Mouse (Mus musculus): ENCODE measurements around the gene Gm36245. TPM values are rescaled to one million over a fixed set of nuclear protein-coding genes. Genes with fewer than 3 reads are reported as not detected.
"Not testable (repeated sequence)": the region's sequence is repeated elsewhere in the genome, so short reads cannot be mapped to it uniquely, and the experiment has no call there.

Gm36245 gene
- polyA plus RNA-seq, 1 experiment from 2014 or later = not detected

DNA sequence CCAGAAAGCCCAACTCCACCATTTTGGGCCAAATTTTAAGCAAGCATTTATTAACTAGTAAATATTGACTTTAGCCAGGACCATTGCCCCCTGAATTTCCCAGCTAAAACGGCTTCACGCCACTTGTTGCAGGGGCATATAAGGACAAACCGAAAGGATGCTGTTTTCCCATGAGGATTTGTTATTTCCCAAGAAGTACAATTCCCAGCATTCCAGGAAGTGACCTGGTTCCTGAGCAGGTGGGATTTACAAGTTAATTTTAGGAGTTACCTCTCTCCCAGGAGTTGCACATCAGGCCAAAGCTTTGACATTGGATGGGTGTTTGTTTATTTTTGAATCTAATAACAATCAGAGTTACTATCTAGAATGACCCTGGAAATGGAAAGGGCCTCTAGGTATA, 7.0 kb downstream of the Gm36245 start:
- WGBS = 91% methylated on average over 3 of the region's 3 CpGs
- ATAC-seq (ENCODE audit: insufficient number of reproducible peaks, insufficient read depth, low FRiP score, low TSS enrichment, low read depth) = no peak
- no peak overlapping the region for H3K9ac ChIP-seq (replicated peaks)

DNA sequence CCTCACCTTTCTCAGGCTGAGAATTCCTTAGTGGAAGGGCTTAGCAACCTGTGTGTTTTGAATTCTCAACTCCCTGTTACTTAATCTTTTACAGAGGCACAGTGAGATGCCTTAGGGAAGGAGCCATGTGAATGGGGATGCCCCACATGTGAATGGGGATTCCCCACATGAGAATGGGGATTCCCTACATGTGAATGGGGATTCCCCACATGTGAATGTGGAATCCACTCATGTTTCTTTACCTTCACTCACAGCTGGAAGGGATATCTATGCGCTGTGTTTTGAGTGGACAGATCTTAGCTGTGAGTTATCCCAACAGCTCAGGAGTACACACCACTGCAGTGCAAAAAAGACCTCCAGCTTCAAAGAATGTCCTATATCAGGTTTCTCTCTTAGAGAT, 25.7 kb downstream of the Gm36245 start:
- Histone ChIP-seq H3K9me3 (no peaks in the 10 kb centered on the region), H3K4me2 (no peak overlapping the region), H3K4me3 (replicated peaks) (no peak overlapping the region), H3K4me1 (replicated peaks) (no peaks in the 10 kb centered on the region), H3K9ac (replicated peaks) (no peak overlapping the region), H3K27ac (no peak overlapping the region), H3K27me3 (no peaks in the 10 kb centered on the region), H3K36me3 (no peaks in the 10 kb centered on the region)
- ATAC-seq (ENCODE audit: insufficient number of reproducible peaks, insufficient read depth, low FRiP score, low TSS enrichment, low read depth) = no peak
- WGBS = 95% methylated on average over 1 of the region's 1 CpGs

More for the DNA sequence above, 7.0 kb downstream of the Gm36245 start:
- Histone ChIP-seq H3K9me3 (no peaks in the 10 kb centered on the region), H3K27ac (no peak overlapping the region), H3K4me2 (no peak overlapping the region), H3K27me3 (no peaks in the 10 kb centered on the region), H3K4me1 (replicated peaks) (no peaks in the 10 kb centered on the region), H3K36me3 (no peaks in the 10 kb centered on the region), H3K4me3 (replicated peaks) (no peak overlapping the region)

DNA sequence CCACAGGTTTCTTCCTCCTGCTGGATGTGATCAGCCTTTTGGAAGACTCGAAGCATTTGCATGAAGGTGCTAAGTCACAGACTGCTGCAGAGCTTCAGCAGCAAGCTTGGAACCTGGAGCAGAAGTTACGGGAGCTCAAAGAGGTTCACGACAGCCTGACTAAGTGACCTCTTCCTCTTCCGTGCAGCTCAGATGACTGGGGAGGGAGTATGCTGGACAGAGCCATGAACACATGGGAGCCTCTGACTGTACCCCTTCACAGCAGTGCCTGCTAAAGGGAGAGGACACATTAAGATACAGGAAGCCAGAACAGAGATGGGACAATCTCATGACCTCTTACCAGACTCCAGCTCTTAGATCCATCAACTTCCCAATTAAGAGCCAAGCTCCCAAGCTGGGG, 27.4 kb downstream of the Gm36245 start:
- H3K36me3 ChIP-seq; ATAC-seq (ENCODE audit: insufficient number of reproducible peaks, insufficient read depth, low FRiP score, low TSS enrichment, low read depth); H3K4me3 ChIP-seq (replicated peaks); H3K9me3 ChIP-seq; H3K27me3 ChIP-seq; H3K27ac ChIP-seq; H3K9ac ChIP-seq (replicated peaks); H3K4me2 ChIP-seq; H3K4me1 ChIP-seq (replicated peaks): not testable (repeated sequence)
- 67% methylated on average over 4 of the region's 4 CpGs for WGBS

DNA sequence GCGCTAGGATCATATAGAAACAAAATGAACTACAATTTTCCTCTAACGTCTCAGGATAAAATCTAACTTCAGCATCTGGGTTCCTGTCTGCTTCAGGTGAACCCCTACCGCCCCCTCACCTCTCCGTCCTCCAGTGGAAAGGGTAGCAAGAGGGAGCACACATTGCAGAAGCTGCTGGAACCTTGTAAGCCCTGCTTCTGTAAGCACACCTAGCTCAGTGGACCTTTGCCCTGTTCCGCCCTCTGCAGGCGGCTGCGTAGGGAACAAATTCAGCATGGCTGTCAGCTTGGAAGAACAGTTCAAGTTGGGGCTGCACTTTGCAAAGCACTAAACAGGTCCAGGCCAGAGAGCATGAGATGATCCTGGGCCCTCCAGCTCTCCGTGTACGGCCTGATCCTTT, 29.6 kb downstream of the Gm36245 start:
- not testable (repeated sequence) for H3K36me3 ChIP-seq; H3K27ac ChIP-seq; H3K27me3 ChIP-seq; H3K4me1 ChIP-seq (replicated peaks); H3K9me3 ChIP-seq; H3K4me3 ChIP-seq (replicated peaks); H3K9ac ChIP-seq (replicated peaks); H3K4me2 ChIP-seq; ATAC-seq (ENCODE audit: insufficient number of reproducible peaks, insufficient read depth, low FRiP score, low TSS enrichment, low read depth)
- WGBS = 55% methylated on average over 9 of the region's 9 CpGs

DNA sequence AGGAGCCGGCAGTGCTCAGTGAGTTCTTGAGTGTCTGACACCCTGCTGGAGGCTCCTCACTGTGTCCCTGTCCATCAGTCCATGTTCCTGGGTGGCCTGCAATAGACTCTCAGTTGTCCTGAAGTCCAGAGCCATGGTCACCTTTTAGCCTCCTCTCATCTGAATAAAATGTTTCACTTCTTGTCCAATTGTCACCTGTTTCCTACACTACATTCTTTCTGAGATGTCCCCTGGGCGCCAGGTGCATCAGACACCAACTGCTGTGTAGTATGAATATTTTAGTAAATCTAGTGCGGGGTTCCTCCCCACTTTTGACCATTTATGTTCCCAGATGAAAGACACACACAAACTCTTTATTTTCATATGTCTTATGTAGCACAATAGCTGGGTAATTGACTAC, 30.8 kb downstream of the Gm36245 start:
- H3K27ac ChIP-seq; H3K9me3 ChIP-seq; ATAC-seq (ENCODE audit: insufficient number of reproducible peaks, insufficient read depth, low FRiP score, low TSS enrichment, low read depth); H3K4me1 ChIP-seq (replicated peaks); H3K36me3 ChIP-seq; H3K4me2 ChIP-seq; H3K9ac ChIP-seq (replicated peaks); H3K27me3 ChIP-seq; H3K4me3 ChIP-seq (replicated peaks): not testable (repeated sequence)
- 73% methylated on average over 3 of the region's 3 CpGs for WGBS

DNA sequence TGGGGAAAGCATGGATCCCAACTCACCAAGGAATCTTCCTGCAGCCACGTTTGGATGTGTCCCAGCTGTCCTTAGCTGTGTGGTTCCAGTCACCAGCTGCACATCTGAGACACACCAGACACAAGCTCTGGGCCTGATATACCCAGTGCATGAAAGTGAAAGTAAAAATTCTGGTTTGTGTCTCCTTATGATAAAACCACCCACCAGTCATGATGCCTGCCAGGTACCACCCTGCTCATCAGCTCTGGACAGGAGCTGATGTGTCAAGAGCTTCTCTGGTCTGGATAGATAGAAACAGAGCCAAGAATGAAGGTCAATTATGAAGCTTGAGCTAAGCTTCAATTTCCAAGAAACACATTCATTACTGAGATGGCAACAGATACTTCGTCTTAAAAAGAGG, 44.1 kb downstream of the Gm36245 start, which contains the start of gene Apol11b:
Gene Apol11b, minus strand, starts transcription at position 111 of the 400 bp plus-strand sequence.
- H3K27me3 ChIP-seq; H3K9ac ChIP-seq (replicated peaks); H3K27ac ChIP-seq; ATAC-seq (ENCODE audit: insufficient number of reproducible peaks, insufficient read depth, low FRiP score, low TSS enrichment, low read depth); H3K9me3 ChIP-seq; H3K4me3 ChIP-seq (replicated peaks); H3K36me3 ChIP-seq; H3K4me1 ChIP-seq (replicated peaks); H3K4me2 ChIP-seq: not testable (repeated sequence)
- WGBS = 75% methylated on average over 2 of the region's 2 CpGs

DNA sequence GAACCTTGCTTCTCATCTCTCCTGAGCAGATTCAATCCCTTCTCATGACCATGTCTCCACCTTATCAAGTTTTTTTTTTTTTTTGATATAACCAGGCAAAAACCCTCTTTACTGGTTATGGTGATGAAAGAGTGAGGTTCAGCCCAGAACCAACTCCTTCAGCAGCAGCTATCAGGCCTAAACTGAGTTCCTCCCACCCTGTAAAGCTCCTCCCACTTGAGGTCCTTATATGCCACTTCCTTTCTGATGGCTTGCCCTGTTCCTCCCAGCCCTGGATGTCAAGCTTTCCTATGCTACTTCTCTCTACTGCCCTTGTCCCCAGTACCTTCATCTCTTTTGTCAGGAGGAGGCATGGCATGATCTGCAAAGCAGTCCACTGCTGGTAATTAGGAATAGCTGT, 52.1 kb downstream of the Gm36245 start:
- not testable (repeated sequence) for H3K27ac ChIP-seq; H3K4me2 ChIP-seq; H3K9ac ChIP-seq (replicated peaks); H3K27me3 ChIP-seq; H3K4me1 ChIP-seq (replicated peaks); H3K9me3 ChIP-seq; H3K4me3 ChIP-seq (replicated peaks); ATAC-seq (ENCODE audit: insufficient number of reproducible peaks, insufficient read depth, low FRiP score, low TSS enrichment, low read depth); H3K36me3 ChIP-seq

Other genes starting within 250 kb of the Gm36245 start
- gene Apol7a, start 200.1 kb upstream of the Gm36245 start, polyA plus RNA-seq (2016; fragmentation: Nextera tagmentation; extraction: Ambion mirVana) = not detected in 2 replicates
- gene Apol9a, start 188.1 kb upstream of the Gm36245 start, polyA plus RNA-seq (2016; fragmentation: Nextera tagmentation; extraction: Ambion mirVana) = not detected in 2 replicates
- gene Apol7b, start 151.8 kb upstream of the Gm36245 start, polyA plus RNA-seq (2016; fragmentation: Nextera tagmentation; extraction: Ambion mirVana) = not detected in 2 replicates
- not detected in 2 replicates for gene Apol10a, start 122.2 kb upstream of the Gm36245 start, polyA plus RNA-seq (2016; fragmentation: Nextera tagmentation; extraction: Ambion mirVana)
- gene Apol11a, start 91.0 kb upstream of the Gm36245 start, polyA plus RNA-seq (2016; fragmentation: Nextera tagmentation; extraction: Ambion mirVana) = not detected in 2 replicates
- gene Apol7c, start 65.9 kb upstream of the Gm36245 start, polyA plus RNA-seq (2016; fragmentation: Nextera tagmentation; extraction: Ambion mirVana) = not detected in 2 replicates
- gene 1700025B11Rik, start 37.4 kb upstream of the Gm36245 start, polyA plus RNA-seq (2016; fragmentation: Nextera tagmentation; extraction: Ambion mirVana) = not detected in 2 replicates
- not detected in 2 replicates for gene Apol10b, start 3.1 kb upstream of the Gm36245 start, polyA plus RNA-seq (2016; fragmentation: Nextera tagmentation; extraction: Ambion mirVana)
- gene Apol11b, start 44.0 kb downstream of the Gm36245 start, polyA plus RNA-seq (2016; fragmentation: Nextera tagmentation; extraction: Ambion mirVana) = not detected in 2 replicates
- 0.09 TPM in 1 of 2 replicates, not detected in the other for gene Apol7e, start 99.6 kb downstream of the Gm36245 start, polyA plus RNA-seq (2016; fragmentation: Nextera tagmentation; extraction: Ambion mirVana)
- not detected in 2 replicates for gene Apol9b, start 129.8 kb downstream of the Gm36245 start, polyA plus RNA-seq (2016; fragmentation: Nextera tagmentation; extraction: Ambion mirVana)
- gene Apol8, start 157.7 kb downstream of the Gm36245 start, polyA plus RNA-seq (2016; fragmentation: Nextera tagmentation; extraction: Ambion mirVana) = 0.15 and 0.23 TPM in 2 replicates
- 40.0 and 43.1 TPM in 2 replicates for gene Myh9, start 242.9 kb downstream of the Gm36245 start, polyA plus RNA-seq (2016; fragmentation: Nextera tagmentation; extraction: Ambion mirVana)